Mouse (Mus musculus): ENCODE results near the gene Gm438.
"Not testable (repeated sequence)": the region's sequence is repeated elsewhere in the genome, so short reads cannot be mapped to it uniquely, and the experiment has no call there.

The Gm438 gene

DNA sequence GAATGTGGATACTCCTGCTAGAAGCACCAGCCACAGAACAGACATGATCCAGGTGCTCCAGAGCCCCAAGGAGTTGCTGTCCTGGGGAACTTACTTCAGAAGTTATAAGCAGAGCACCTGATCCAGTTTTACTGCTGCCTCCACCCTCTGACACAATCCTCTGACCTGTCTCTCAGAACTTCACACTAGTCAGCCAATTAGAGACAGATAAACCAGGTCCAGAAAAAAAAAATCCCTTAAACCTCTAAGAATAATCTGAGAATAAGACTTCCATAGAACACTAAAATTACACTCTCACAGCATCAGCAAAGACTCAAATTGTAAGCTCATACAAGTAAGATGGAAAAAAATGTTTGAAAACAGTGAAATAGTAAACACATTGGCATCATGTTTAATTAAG lies at the start of gene Gm438:
TSS of gene Gm438 (minus strand) at position 101 of the 400 bp plus-strand sequence.
- DNase-seq (ENCODE audit: low spot score in 2 of 2) = no peak

DNA sequence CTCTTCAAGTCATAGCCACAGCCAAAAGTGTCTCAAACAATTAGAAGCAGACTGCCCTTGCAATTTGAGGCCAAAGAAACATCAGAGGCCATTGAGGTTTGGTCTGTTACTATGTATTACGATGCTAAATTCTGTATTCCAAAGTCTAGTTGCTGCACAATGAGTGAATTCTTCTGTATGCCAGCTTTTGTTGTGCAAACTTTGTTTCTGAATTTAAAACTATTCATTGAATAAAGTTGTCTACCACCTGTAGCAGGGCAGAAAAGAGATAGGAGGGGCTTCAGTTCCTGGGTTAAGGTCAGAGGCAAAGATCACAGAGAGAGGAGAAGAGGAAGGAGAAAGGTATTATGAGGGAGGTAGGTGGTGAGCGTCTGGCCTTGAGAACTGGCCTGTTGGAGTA lies 38.3 kb upstream of the Gm438 start:
- no peak for DNase-seq (ENCODE audit: low spot score in 2 of 2)

DNA sequence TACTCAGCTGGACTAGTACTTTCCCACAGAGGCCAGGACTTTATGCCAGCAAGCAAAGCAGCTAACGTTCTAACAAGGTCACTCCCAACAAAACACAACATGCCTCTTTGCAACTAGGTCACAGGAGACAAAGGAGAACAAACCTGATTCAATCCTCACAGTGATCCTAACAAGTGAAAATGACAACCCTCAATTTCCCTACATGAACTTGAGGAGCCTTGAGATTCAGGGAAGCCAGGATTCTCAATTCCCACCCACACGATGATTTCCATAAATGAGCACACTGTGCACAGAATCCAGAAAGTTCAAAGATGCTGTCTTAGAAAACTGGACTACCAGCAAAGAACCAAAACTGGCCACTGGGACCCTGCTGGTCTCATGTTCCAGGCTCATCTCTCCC lies 37.6 kb upstream of the Gm438 start:
- no peak for DNase-seq (ENCODE audit: low spot score in 2 of 2)

DNA sequence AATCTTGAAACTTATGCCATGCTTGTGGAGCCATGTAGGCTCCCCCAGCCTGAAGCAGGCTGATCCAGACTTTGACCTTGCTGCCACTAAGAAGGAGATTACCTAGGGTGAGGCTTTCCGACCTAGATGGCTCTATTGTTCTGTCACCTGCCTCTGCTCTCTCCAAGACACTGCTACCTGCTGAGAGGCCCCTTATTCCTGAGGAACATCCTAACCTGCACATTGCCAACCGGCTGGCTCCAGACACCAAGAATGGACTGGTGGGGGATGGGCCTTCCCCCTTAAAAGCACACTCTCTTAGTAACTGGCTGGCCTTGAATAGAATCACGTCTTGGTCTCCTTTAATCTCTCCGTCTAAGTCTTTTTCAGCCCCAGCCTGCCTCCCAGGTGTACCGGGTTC lies 20.8 kb upstream of the Gm438 start:
- DNase-seq (ENCODE audit: low spot score in 2 of 2) = not testable (repeated sequence)

DNA sequence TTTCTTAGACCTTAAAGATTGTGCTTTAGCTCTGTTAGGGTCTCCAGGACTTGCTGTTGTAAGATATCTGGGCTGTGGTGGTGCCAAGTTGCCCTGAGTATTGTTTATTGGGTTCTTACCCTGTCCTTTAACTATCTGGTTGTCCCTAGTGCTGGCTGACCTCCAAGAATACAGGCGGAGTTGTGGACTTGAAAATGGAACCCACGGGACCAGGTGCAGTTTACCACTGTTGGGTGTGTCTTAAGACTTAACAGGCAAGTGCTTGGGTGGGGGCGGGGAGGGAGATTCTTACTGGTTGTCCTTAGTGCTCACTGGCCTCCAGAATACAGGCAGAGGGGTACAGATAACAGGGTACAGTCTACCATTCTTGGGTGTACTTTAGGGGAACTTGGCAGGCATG lies 17.2 kb upstream of the Gm438 start:
- DNase-seq (ENCODE audit: low spot score in 2 of 2) = no peak

DNA sequence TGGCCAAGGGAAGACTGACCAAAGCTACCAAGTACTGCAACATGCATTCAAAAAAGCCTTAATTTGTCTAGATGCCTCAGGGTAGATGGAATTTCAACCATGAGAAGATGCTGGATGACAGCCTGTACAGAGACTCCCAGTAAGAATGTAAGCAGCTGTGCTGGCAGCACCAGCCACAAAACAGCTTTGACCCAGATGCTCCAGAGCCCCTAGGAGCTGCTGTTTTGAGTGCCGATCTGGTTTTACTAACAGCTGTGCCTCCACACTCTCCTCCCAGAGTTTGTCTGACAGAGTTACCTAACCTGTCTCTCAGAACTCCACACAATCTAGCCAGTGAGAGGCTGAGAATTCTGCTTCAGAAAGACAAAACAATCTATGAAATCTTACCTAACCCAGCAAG lies 3.8 kb upstream of the Gm438 start:
- no peak for DNase-seq (ENCODE audit: low spot score in 2 of 2)

DNA sequence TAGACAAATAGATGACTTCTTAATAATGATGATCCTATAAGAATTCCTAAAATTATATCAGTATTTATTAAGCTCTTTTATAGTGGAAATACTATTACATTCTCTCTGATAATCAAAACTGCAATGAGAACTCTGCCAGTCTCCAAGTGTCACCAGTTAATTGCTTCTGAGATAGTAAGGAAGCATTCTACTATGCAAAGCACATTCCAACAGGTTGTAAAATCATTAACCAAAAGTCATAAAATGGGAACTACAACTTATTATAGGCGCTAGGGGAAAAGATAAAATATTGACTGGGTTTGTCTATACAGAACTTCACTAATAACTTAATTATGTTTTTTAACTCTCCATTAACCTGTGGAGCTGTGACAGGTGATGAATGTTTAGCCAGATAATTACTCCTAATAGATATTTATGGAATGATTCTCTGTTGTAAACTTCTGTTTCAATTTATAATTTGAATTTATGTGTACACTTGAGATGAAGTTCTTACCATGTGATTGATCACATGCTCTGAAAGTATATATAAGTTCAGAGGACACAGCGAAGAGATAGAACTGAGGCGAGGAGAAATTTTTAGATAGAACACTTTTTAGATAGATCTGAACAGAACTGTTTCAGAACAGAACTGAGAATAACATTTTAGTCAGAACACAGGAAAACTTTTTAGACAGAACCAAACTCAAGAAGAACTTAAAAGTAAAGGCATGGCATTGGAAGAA lies 3.7 kb downstream of the Gm438 start:
- DNase-seq (ENCODE audit: low spot score in 2 of 2) = no peak

DNA sequence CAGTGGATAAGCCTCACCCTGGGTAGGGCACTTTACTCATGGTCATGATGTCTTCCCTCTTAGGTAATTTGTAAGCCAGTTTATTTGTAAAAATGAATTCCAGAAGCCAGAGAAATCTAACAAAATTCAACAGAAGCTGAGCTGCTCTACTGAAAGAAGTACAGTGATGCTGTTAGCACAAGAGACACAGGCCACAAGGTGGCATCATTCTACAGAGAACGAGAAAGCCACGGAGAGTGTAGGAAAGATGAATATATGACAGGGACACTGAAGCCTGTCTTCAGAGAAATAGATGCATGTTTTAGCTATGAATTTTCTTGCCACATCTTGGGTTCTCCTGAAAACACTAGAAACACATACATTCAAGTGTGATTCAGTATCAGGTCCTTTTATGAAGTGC lies 20.7 kb downstream of the Gm438 start:
- DNase-seq (ENCODE audit: low spot score in 2 of 2) = peak; percentile 5 to 29

DNA sequence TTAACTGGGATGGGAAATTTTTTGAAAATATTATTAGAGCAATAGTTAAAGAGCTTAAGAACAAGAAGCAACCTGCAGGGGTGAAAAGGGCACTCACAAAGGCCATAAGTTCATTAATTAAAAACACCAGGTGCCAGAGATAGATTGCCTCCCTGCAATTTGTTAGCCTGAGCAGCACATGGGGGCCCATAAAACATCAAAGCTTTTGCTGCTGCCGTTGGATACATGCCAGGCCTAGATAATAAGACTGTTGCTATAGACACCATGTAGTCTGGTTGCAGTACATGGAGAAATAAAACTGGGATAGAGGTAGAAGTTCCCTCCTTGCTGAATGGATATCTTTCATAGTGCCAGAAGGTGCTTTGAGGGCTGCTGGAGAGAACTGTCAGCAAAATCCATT lies 37.2 kb downstream of the Gm438 start:
- DNase-seq (ENCODE audit: low spot score in 2 of 2) = no peak

All from frontal cortex, postnatal 14 days (tissue).